Mouse (Mus musculus): ENCODE measurements around the gene Gabbr2.
A peak's percentile ranks its signal among the peaks of the same experiment; 100 is the strongest.
"Not testable (repeated sequence)": the region's sequence is repeated elsewhere in the genome, so short reads cannot be mapped to it uniquely, and the experiment has no call there.

Gabbr2 gene

DNA sequence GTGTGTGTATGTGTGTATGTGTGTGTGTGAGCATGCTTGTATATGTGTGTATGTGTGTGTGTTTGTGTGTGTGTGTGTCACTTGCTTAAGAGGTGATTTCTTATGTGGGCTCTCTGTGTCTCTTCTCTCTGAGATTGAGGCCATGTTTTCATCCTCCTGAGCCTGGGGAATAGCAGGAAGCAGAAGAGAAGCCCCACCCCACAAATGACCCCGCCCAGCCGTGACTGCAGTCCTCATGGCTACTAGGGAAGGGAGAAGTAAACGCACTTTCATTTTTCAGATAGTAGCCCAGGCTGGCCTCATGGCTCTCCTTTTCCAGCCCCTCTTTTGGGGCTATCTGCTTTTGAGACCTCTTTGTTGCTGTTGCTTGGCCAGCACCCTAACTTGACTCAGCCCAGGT is 315.0 kb downstream of the Gabbr2 start:
- ATAC-seq (ENCODE audit: insufficient number of reproducible peaks, low FRiP score, low TSS enrichment) = no peak

DNA sequence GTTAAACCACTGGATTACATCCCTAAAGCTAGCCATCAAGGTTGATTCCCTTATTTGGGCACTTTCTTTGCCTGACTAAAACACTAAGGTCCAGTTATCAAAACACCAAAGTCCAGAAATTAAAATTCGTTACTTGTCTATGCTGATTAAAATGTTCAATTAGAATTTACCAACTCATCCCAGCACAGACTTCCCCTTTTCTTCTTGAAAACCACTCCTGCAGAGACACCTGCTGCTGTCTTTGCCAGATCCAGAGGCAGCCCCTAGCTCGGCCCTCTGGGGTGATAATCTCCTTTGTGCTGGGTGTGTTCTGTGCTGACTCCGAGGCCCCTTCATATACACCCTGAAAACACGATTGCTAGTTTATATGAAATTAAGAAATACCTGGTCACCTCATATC is 315.7 kb downstream of the Gabbr2 start:
- no peak for ATAC-seq (ENCODE audit: insufficient number of reproducible peaks, low FRiP score, low TSS enrichment)

DNA sequence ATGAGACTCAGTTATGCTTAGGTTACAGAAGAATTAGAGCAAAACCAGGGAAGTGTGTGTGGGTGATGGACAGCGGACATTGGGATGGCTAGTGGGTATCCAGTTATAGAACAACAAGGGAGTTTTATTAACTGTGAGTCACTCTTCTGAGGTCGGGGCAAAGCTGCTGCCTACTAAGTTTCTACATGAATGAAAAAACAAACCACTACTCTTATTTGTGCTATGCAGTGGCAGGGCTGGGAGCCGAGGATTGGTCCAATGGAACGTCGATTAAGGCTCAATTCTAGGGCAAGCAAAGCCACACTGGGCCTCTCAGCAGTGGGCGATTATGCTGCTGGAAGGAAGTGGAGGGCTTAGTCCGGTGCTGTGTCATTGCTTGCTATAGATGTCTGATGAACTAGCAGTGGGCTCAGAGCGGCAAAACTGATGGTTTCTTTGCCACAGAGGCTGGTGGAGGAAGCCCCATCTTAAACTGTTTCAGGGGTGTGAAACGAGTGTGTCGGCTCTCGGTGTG is 316.3 kb downstream of the Gabbr2 start:
- no peak for ATAC-seq (ENCODE audit: insufficient number of reproducible peaks, low FRiP score, low TSS enrichment)

DNA sequence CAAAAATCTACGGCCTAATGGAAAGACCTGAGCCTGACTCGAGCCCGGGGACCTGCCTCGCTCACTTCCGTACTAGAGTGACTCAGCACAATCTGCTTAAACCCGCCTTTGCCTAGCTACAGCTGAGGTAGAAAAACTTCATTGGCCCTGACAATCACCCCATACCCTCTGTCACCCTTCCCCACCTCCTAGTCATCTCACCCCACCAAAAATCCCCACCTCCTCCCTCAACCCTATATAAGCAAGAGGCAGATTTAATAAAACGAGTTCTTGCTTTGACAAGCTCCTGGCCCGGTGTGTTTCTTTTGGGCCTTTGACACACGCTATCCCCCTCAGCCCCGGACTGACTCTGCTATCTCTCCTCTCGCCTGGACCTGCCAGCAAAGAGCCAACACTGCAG is 323.1 kb downstream of the Gabbr2 start:
- no peak for ATAC-seq (ENCODE audit: insufficient number of reproducible peaks, low FRiP score, low TSS enrichment)

DNA sequence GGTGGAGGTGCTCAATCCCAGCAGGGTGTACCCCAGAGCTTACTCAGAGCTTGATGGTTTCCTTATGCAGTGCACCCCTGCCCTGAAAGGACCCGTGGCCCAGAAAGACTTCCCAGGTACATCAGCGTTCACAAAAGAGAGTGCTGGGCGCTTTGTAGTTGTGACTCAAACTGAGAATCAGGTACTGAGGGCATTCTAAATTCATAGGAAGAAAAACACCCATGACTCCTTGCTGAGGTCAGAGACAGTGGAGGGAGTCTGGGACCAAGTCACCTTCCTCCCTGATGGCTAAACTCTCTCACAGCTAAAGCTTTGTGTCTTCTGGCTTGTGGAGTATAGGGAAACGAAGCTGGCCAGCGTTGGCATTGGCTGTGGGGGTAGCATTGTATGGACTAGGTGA is 325.3 kb downstream of the Gabbr2 start:
- ATAC-seq (ENCODE audit: insufficient number of reproducible peaks, low FRiP score, low TSS enrichment) = no peak

DNA sequence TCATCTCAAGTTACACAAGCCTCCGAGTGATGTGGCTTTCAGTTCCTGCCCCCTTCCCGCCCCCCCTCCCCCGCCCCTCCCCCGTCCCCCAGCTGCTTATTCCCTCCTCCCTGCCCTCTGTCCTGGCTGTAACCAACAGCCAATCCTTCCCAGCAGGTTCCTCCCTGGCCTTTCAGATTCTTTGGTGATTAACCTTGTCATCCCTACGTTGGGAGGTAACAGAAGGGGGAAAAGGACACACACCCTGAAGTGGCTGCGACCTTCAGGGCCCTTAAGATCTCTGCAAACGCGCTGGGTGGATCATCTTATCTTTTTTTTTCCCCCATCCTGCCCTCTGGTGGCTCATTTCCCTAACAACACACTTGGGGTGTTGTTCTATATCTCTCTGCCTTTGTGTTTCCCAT is 326.3 kb downstream of the Gabbr2 start:
- ATAC-seq (ENCODE audit: insufficient number of reproducible peaks, low FRiP score, low TSS enrichment) = no peak

DNA sequence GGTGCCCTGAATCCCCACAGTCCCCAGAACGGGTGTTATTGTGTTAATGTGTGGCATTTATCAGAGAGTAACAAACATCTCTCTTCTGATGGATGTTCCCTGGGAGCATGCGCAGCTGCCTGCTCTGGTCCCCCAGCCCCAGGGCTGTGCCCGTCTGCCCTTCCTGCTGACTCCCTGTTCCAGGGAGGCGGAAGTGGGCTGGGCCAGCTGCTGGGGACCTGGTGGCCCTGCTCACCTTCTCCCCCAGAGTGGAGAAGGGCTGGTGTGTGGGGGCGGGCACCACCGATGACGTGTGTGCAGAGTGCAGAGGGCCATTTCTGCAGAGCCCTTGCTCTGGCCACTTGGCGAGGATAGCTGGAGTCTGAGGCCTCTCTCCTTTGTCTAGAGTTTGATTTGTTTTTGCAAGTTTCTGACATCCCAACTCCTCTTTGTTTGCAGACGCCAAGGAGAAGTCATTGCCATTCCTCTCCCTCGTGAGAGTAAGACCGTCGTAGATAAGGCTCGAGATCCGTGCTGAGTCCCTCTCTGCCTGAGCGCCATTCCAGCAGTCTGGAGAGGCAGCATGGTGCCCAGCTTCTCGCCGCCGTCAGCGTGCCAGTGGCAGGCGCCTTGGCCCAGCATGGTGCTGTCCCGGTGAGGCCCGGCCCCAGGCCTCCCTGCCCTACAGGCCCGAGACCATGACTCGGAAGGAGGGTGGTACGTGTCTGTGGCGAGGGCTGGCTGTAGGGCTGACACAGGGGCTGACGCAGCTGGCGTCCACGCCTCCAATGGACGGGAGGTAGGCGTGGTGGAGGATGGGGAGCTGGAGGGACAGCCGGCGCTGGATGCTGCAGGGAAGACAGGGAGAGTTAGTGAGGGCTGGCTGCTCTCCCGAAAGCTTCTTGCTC is 327.3 kb downstream of the Gabbr2 start:
- no peak for ATAC-seq (ENCODE audit: insufficient number of reproducible peaks, low FRiP score, low TSS enrichment)

DNA sequence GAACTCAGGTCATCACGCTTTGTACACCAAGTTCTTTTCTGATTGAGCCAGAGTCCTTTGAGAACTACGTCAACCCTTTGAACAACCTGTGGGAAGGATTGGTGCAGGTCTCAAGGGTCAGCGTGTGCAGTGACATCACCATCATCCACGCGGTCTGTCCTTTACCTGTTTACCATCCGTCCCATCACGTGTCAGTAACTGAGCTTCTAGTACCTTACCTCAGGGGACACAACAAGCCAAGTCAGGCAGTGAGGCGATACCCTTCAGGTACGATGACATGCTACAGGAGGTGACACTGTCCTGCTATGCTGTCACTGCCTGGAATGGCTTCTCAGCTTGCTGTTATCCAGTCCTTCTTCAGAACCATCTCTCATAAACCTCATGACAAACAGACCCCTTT is 330.2 kb downstream of the Gabbr2 start:
- no peak for ATAC-seq (ENCODE audit: insufficient number of reproducible peaks, low FRiP score, low TSS enrichment)

DNA sequence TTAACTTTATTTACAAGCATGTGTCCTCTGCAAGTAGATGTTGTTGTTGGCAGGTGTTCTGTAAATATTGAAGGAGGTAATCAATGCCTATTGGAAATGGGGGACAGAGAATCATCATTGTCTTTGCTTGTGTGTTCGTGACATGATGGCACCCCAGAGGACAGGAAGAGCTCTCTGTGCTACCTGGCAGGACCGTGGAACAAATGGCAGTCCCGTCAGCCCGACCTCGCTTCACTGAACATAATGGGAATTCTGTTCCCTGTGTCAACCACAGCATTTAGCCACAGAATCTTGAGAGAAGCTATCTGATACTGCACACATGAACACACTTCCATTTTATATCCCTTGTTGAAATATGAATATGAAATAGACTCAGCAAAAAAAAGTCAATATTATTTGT is 332.7 kb downstream of the Gabbr2 start:
- ATAC-seq (ENCODE audit: insufficient number of reproducible peaks, low FRiP score, low TSS enrichment) = no peak

DNA sequence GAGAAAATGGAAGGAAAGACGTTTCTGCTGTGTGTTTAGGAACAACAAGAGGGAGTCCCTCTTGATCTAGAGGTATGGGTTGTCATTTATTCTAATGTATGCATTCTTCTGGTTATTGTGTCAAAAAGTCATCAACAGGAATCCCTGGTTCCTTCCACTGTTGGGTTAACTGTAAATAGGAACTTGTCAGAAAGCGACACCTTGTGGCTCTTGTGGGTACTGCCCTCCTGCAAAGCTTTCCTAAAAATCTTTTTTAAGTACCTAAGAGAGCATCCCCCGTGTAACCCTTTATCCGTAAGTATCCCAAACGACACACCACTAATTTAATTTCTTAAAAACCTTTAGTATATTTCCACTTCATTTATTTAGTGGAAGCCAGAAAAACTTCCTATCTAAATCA is 334.6 kb downstream of the Gabbr2 start:
- ATAC-seq (ENCODE audit: insufficient number of reproducible peaks, low FRiP score, low TSS enrichment) = peak; percentile 67; the same call in 1 of the 2 replicates

DNA sequence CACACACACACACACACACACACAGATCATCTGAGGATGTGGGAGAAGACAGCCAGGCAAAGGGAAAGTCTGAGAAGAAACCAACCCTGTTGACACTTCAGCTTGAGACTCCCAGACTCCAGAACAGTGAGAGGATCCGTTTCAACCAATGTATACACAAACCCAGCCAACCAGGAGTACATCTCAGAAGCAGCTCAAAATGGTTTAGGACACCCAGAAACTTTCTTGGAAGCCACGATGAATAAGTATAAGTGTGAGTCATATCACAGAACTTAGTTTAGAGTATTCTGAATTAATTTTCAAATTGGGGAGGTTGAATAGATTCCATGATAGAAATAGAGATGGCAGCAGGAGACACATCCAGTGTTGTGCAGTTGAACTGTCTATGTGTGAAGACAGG is 335.7 kb downstream of the Gabbr2 start:
- no peak for ATAC-seq (ENCODE audit: insufficient number of reproducible peaks, low FRiP score, low TSS enrichment)

DNA sequence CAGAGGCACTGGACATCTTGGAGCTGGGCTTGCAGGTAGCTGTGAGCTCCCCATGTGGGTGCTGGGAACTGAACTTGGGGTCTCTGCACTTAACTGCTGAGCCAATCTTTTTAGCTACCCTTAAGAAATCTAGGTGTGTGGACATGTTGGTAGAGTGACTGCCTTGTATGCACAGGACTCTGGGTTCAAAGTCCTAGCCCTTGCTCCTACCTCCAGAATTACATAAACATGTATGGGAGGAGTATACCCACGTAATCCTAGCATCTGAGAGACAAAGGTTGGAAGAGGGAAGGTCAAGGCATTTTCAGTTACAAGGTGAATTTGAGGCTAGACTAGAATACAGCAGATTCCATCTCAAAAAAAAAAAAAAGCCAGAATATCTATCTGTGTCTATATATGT is 336.4 kb downstream of the Gabbr2 start:
- ATAC-seq (ENCODE audit: insufficient number of reproducible peaks, low FRiP score, low TSS enrichment) = no peak

DNA sequence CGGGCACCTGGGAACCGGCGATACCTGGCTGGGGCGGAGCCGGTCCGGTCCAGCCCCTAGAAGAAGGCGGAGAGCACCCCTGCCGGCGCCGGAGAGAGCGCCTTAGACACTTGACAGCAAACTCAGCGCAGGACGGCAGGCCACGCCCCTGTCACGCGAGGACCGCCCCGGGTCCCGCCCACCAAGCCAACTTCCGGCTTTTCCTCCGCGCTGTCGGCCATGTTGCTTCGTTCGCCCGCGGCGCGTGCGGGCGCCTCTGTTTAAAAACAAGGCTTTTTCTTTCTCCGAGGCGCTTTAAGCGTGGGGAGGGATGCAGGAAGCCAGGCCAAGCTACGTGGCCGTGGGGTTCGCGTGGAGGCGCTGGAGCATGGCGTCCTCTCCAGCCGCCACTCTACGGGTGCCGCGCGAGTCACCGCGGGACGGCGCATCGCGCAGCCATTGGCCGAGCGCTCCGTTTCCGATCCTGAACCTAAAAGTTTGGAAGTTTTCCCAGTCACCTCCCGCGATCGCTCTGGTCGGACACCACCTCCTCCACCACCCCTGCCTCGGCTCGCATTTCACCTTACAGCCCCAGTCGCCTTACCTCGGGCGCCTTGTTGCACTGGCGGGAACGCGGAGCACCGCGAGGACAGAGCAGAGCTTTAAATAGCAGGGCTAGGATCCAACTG is 341.5 kb downstream of the Gabbr2 start, which contains the start of gene Tbc1d2:
Gene Tbc1d2, minus strand, starts transcription at position 124 of the 668 bp plus-strand sequence.
- peak; percentile 95 for ATAC-seq (ENCODE audit: insufficient number of reproducible peaks, low FRiP score, low TSS enrichment)

DNA sequence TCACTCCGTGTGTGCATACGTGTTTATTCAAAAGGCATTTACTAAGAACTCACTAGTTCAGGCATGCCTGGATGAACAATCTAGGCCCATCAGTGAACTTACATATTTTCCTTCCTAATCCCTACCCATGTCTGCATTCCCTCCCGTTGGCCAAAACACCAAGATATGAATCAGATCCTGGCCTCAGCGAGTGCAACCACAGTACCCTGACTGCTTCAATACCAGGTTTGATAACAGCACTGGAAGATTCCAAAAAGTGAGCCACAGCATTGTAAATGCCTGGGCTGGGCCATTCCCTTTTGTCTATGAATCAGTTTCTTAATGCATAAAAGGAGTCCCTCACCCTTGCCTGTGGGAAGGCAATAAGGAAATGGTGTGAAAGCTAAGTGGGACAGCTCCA is 342.5 kb downstream of the Gabbr2 start:
- ATAC-seq (ENCODE audit: insufficient number of reproducible peaks, low FRiP score, low TSS enrichment) = no peak

DNA sequence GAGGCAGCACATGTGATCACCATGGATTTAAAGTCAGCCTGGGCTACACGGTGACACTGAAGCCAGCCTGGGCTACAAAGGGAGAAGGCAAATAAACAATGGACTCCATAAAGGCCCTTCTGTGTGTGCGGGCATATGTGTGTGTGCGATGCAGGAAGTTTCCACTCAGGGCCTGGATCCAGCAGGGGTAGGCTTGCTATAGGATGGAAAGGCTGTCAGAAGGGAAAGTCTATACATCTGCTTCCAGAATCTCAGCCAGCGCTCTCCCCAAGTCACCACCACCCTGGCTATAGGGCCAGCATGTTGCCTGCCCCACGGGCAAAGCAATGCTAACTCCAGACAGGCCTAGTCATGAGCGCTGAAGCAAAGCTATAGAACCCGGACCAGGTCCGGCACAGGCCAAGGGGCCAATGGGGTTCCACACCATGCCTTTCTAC is 348.0 kb downstream of the Gabbr2 start:
- no peak for ATAC-seq (ENCODE audit: insufficient number of reproducible peaks, low FRiP score, low TSS enrichment)

DNA sequence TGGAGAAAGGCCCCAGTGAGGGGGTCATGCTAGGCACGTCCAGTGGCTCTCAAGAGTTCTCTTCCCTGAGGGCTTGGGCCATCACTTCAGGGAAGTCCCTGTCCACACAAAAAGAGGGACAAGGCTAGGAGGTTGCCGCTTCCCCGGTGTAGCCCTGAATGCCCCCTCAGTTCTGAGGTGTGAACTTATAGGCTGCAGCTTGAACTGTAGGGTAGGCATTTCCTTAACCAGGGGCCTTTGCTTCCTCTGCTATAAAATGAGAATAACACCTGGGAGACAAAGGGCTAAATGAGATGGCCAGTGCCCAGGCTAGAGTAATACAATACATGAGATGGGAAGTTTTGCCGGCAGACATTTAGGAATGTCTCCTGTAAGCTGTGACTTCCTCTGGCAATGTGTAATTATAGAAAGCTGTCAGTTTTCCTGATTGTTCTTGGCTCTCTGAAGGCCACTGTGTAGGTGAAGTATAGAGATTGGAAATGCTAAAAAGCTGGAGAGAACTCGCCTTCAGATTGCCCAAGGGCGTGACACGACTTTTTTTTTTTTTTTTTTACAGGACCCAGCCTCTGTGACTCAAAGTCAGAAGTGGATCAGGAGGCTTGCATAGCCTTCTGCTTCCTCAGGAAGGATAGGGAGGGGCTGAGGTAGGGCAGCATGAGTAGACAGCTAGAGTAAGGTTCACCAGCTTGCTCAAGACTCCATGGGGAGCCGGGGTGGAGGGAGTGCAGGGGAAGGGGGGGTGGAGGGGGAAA is 348.6 kb downstream of the Gabbr2 start:
- ATAC-seq (ENCODE audit: insufficient number of reproducible peaks, low FRiP score, low TSS enrichment) = no peak

DNA sequence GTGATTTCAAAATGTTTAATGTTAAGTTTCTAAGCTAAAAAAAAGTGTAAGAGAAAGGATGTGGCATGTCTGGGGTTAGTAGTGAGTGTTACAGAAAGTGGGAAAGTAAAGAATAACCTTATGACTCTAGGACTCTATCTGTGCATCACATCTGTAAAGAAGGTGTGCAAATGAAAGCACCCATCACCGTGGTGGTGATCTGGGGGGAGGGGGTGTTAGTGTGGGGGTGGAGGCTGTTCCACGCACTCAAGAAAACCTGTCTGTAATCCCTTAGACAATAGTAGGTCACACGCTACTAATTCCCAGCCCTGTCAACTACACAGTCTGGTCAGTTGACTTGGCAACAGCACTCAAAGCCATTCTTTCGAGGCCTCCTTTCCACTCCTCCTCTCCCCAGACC is 350.4 kb downstream of the Gabbr2 start:
- ATAC-seq (ENCODE audit: insufficient number of reproducible peaks, low FRiP score, low TSS enrichment) = no peak

DNA sequence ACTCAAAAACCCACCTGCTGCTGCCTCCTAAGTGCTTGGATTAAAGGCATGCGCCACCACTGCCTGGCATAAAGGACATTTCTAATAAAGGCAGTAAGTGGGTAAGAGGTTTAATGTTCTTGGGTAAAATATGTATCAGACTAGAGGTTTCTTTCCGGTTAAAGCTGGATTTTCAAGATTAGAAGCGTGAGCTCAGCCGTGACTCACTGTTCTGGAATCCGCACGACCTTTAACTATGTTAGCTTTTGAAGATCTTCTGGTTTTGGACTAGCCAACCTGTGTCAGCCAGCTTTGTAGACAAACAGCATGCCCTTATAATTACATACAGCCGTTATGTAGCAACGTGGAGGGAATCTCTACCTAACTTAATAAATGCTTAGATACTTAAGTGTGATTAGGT is 351.8 kb downstream of the Gabbr2 start:
- no peak for ATAC-seq (ENCODE audit: insufficient number of reproducible peaks, low FRiP score, low TSS enrichment)

DNA sequence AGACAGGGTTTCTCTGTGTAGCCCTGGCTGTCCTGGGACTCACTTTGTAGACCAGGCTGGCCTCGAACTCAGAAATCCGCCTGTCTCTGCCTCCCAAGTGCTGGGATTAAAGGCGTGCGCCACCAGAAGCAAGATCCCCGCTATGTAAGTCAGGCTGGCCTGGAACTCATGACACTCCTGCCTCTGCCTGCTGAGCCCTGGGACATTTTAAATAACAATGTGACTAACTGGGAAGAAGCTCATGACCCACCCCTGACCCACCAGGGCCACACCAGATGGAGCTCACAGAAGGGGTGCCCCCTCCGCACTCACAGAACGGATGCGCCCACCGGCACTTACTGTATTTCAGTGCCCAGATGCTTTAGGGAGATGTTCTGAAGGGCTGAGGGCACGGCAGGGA is 354.4 kb downstream of the Gabbr2 start:
- ATAC-seq (ENCODE audit: insufficient number of reproducible peaks, low FRiP score, low TSS enrichment) = not testable (repeated sequence)

DNA sequence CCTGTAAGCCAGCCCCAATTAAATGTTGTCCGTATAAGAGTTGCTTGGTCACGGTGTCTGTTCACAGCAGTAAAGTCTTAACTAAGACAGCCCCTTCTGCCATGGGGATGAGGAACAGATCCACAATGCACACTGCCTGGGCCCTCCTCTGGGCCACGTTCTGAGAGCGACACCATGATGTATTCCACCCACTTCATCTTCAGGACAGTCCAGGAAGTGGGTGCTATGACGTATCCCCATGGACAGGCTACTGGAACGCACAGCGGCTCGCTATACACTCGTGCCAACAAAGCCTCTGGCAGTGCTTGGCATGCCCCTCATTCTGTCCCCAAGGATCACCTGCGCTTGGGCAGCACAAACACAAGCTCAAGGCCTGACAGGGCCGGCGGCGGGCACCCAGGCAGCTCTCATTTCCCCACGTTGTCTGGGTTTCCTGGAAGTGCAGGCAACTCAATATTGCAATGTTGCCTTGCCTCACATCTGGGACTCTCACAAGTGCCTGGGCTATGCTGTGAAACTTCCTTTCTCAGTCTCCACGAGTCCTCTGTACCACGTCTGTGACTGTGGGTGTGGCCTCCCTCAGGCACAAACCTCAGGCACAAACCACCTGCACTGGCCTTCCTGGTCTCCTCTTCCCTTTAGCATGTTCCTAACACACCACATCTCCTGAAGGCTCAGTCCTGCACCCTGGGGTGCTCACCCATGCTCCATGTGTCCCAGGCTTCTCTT is 355.8 kb downstream of the Gabbr2 start:
- ATAC-seq (ENCODE audit: insufficient number of reproducible peaks, low FRiP score, low TSS enrichment) = no peak

Data from cerebellum, adult (tissue).